Mouse (Mus musculus) cerebellum, postnatal 14 days (tissue): ENCODE data around the gene Ednra.

Experiments used
- DNase-seq, 2 experiments: peaks; one replicate each; pipeline ENCODE4 v3.0.0; 2021; ENCODE audit warnings: mixed read lengths in 2 of 2

Ednra gene

DNA sequence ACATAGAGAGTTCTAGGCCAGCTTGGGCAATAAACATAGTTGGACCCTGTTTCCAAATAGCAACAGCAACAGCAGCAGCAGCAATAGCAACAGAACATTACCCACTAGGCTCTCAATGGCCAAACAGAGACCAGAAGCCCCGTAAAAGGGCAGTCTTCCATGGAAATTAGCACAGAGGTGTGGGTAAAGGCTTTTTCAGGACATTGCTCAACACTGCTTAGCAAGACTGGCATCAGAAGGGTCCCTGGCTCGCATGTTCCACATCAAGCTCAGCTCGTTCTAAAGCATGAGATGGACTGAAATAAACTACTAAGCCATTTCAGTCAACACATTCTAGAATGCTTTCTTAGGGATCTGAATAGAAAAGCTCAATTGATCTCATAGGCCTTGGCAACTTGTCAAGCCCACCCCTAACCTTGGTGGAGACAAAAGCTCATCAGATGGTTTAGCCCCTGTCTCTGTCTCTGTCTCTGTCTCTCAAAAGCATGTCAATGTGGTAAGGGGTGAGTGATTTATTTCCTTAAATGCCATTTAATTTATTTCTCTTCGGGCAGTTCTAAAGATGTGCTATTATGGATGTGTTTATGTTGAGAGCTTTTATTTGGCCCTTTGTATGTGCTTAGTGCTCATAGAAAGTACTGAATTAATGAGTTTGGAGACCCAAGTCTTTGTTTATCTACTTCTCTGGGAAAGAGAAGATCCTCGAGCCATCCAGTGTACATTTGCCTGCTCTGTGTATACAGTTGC lies 84.0 kb downstream of the Ednra start:
- DNase-seq: no peak

- no peak for DNase-seq
Observed at GRCm38 (mm10) chr8:77637593-77637992, 86.7 kb downstream of the Ednra start.

DNA sequence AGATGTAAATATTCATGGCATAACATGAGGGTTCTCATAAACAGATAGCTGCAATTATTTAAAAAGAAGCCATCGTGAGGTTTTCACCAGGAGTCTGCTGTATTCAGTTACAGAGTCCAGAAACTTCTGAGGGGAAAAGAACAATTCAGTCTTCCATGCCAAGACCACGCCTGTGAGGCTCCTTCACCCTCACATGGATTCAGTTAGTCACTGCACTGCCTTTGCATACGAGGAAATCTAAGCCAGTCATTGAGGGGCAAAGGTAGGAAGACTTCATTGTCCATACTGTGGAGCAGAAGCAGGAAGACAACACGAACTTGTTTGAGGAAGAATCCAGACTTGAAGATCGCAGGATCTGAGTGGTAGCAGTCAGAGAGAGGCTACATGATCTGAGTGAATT lies 90.2 kb downstream of the Ednra start:
- no peak for DNase-seq

GRCm38 (mm10) chr8:77633211-77633610 lies 91.1 kb downstream of the Ednra start:
- no peak for DNase-seq

GRCm38 (mm10) chr8:77630691-77631090 lies 93.6 kb downstream of the Ednra start:
- no peak for DNase-seq

GRCm38 (mm10) chr8:77629858-77630537 lies 94.3 kb downstream of the Ednra start:
- peak; percentile 88 to 91 for DNase-seq

- no peak for DNase-seq
Observed at GRCm38 (mm10) chr8:77623677-77624209, 100.5 kb downstream of the Ednra start.

DNA sequence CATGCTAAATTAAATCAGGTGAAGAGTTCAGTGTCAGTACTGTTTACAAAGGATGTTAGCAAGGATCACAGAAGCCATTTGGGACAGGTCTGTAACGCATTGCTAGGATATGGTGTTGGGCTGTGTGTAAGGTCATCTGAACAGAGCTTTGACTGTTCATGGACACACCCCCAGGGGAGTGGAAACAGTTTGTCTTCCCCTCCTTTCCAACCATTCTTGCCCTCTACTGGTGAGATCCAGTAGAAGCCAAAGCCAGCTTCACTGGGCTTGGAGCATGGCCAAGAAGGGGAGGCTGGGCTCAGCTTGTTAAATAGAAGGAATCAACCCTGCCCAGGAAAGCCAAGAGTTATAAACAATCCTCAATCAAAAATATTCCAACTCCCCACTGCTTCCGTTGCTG lies 106.3 kb downstream of the Ednra start:
- DNase-seq: peak; percentile 51 to 69
